Mouse (Mus musculus): Measurements from ENCODE around the gene Rxra. TPM values are rescaled to one million over a fixed set of nuclear protein-coding genes. Genes with fewer than 3 reads are reported as not detected.

Rxra gene
- polyA plus RNA-seq, 1 experiment from 2014 or later: 5.2 TPM

GRCm38 (mm10) chr2:27730002-27730905 lies 54.0 kb downstream of the Rxra start:
- H3K4me2 ChIP-seq: no peak overlapping the region
- 57% methylated on average over 13 of the region's 13 CpGs for WGBS
- peak; percentile 81 for ATAC-seq (replicated peaks; ENCODE audit: low FRiP score)
- no peaks in the 10 kb centered on the region for H3K9me3 ChIP-seq (ENCODE audit: control insufficient read depth, low read length)
- no peaks in the 10 kb centered on the region for H3K27me3 ChIP-seq (replicated peaks; ENCODE audit: control insufficient read depth, insufficient read depth, low read length)
- no peak overlapping the region for H3K27ac ChIP-seq (ENCODE audit: low read depth, low read length)
- DNase-seq (ENCODE audit: low spot score): no peak
- H3K4me1 ChIP-seq (replicated peaks; ENCODE audit: control insufficient read depth, insufficient read depth, low read length): peaks cover 34% of the 10 kb centered on the region
- no peaks in the 10 kb centered on the region for H3K36me3 ChIP-seq (ENCODE audit: control insufficient read depth, insufficient read depth, low read length)
- H3K4me3 ChIP-seq (ENCODE audit: low read depth, low read length): no peak overlapping the region
- H3K9ac ChIP-seq (ENCODE audit: low read depth, low read length): no peak overlapping the region

GRCm38 (mm10) chr2:27733021-27733420 lies 56.8 kb downstream of the Rxra start:
- DNase-seq (ENCODE audit: low spot score) (no peak), ATAC-seq (replicated peaks; ENCODE audit: low FRiP score) (no peak)
- no peak overlapping the region for H3K27ac ChIP-seq (ENCODE audit: low read depth, low read length)
- H3K4me2 ChIP-seq: no peak overlapping the region
- 66% methylated on average over 2 of the region's 2 CpGs for WGBS
- no peaks in the 10 kb centered on the region for H3K27me3 ChIP-seq (replicated peaks; ENCODE audit: control insufficient read depth, insufficient read depth, low read length)
- no peaks in the 10 kb centered on the region for H3K36me3 ChIP-seq (ENCODE audit: control insufficient read depth, insufficient read depth, low read length)
- no peaks in the 10 kb centered on the region for H3K9me3 ChIP-seq (ENCODE audit: control insufficient read depth, low read length)
- H3K4me1 ChIP-seq (replicated peaks; ENCODE audit: control insufficient read depth, insufficient read depth, low read length): peaks cover 34% of the 10 kb centered on the region
- H3K4me3 ChIP-seq (ENCODE audit: low read depth, low read length): no peak overlapping the region
- H3K9ac ChIP-seq (ENCODE audit: low read depth, low read length): no peak overlapping the region

- H3K27me3 ChIP-seq (replicated peaks; ENCODE audit: control insufficient read depth, insufficient read depth, low read length): no peaks in the 10 kb centered on the region
- H3K4me3 ChIP-seq (ENCODE audit: low read depth, low read length): no peak overlapping the region
- H3K9ac ChIP-seq (ENCODE audit: low read depth, low read length): 0 out of 2 replicates have a peak overlapping the region, but pooled peaks have one; percentile 11
- no peak overlapping the region for H3K4me2 ChIP-seq
- H3K4me1 ChIP-seq (replicated peaks; ENCODE audit: control insufficient read depth, insufficient read depth, low read length): peaks cover 36% of the 10 kb centered on the region
- 17% methylated on average over 1 of the region's 1 CpGs for WGBS
- H3K36me3 ChIP-seq (ENCODE audit: control insufficient read depth, insufficient read depth, low read length): no peaks in the 10 kb centered on the region
- no peak overlapping the region for H3K27ac ChIP-seq (ENCODE audit: low read depth, low read length)
- no peak for DNase-seq (ENCODE audit: low spot score)
- no peaks in the 10 kb centered on the region for H3K9me3 ChIP-seq (ENCODE audit: control insufficient read depth, low read length)
- ATAC-seq (replicated peaks; ENCODE audit: low FRiP score): no peak
These were observed 58.1 kb downstream of the Rxra start for GRCm38 (mm10) chr2:27734328-27734727.

GRCm38 (mm10) chr2:27734800-27735199 lies 58.6 kb downstream of the Rxra start:
- Histone ChIP-seq H3K27ac (ENCODE audit: low read depth, low read length) (no peak overlapping the region), H3K4me3 (ENCODE audit: low read depth, low read length) (no peak overlapping the region), H3K4me2 (no peak overlapping the region), H3K4me1 (replicated peaks; ENCODE audit: control insufficient read depth, insufficient read depth, low read length) (peaks cover 36% of the 10 kb centered on the region), H3K9ac (ENCODE audit: low read depth, low read length) (no peak overlapping the region), H3K9me3 (ENCODE audit: control insufficient read depth, low read length) (no peaks in the 10 kb centered on the region), H3K36me3 (ENCODE audit: control insufficient read depth, insufficient read depth, low read length) (no peaks in the 10 kb centered on the region), H3K27me3 (replicated peaks; ENCODE audit: control insufficient read depth, insufficient read depth, low read length) (no peaks in the 10 kb centered on the region)
- no peak for ATAC-seq (replicated peaks; ENCODE audit: low FRiP score)
- WGBS: 52% methylated on average over 2 of the region's 2 CpGs
- DNase-seq (ENCODE audit: low spot score): no peak

- WGBS: 83% methylated on average over 5 of the region's 5 CpGs
- Histone ChIP-seq H3K27me3 (replicated peaks; ENCODE audit: control insufficient read depth, insufficient read depth, low read length) (no peaks in the 10 kb centered on the region), H3K4me3 (ENCODE audit: low read depth, low read length) (no peak overlapping the region), H3K36me3 (ENCODE audit: control insufficient read depth, insufficient read depth, low read length) (peaks cover 2% of the 10 kb centered on the region; the same call in 1 of the 2 replicates), H3K9me3 (ENCODE audit: control insufficient read depth, low read length) (no peaks in the 10 kb centered on the region), H3K4me2 (no peak overlapping the region), H3K27ac (ENCODE audit: low read depth, low read length) (no peak overlapping the region), H3K4me1 (replicated peaks; ENCODE audit: control insufficient read depth, insufficient read depth, low read length) (peaks cover 47% of the 10 kb centered on the region), H3K9ac (ENCODE audit: low read depth, low read length) (no peak overlapping the region)
- ATAC-seq (replicated peaks; ENCODE audit: low FRiP score) (no peak), DNase-seq (ENCODE audit: low spot score) (no peak)
These were observed 60.6 kb downstream of the Rxra start for GRCm38 (mm10) chr2:27736802-27737201.

GRCm38 (mm10) chr2:27738396-27738795 lies 62.2 kb downstream of the Rxra start:
- H3K4me2 ChIP-seq: no peak overlapping the region
- no peak overlapping the region for H3K27ac ChIP-seq (ENCODE audit: low read depth, low read length)
- ATAC-seq (replicated peaks; ENCODE audit: low FRiP score) (no peak), DNase-seq (ENCODE audit: low spot score) (no peak)
- no peak overlapping the region for H3K9ac ChIP-seq (ENCODE audit: low read depth, low read length)
- H3K27me3 ChIP-seq (replicated peaks; ENCODE audit: control insufficient read depth, insufficient read depth, low read length): no peaks in the 10 kb centered on the region
- 80% methylated on average over 3 of the region's 3 CpGs for WGBS
- peaks cover 2% of the 10 kb centered on the region; the same call in 1 of the 2 replicates for H3K36me3 ChIP-seq (ENCODE audit: control insufficient read depth, insufficient read depth, low read length)
- peaks cover 33% of the 10 kb centered on the region for H3K4me1 ChIP-seq (replicated peaks; ENCODE audit: control insufficient read depth, insufficient read depth, low read length)
- no peak overlapping the region for H3K4me3 ChIP-seq (ENCODE audit: low read depth, low read length)
- no peaks in the 10 kb centered on the region for H3K9me3 ChIP-seq (ENCODE audit: control insufficient read depth, low read length)

GRCm38 (mm10) chr2:27740091-27740608 lies 63.9 kb downstream of the Rxra start:
- H3K27ac ChIP-seq (ENCODE audit: low read depth, low read length): peak overlapping the region; percentile 62
- H3K9me3 ChIP-seq (ENCODE audit: control insufficient read depth, low read length): no peaks in the 10 kb centered on the region
- ATAC-seq (replicated peaks; ENCODE audit: low FRiP score) (peak; percentile 91), DNase-seq (ENCODE audit: low spot score) (peak; percentile 87)
- peak overlapping the region; percentile 17; the same call in 1 of the 2 replicates for H3K9ac ChIP-seq (ENCODE audit: low read depth, low read length)
- peaks cover 2% of the 10 kb centered on the region; the same call in 1 of the 2 replicates for H3K36me3 ChIP-seq (ENCODE audit: control insufficient read depth, insufficient read depth, low read length)
- peaks cover 28% of the 10 kb centered on the region for H3K4me1 ChIP-seq (replicated peaks; ENCODE audit: control insufficient read depth, insufficient read depth, low read length)
- H3K4me3 ChIP-seq (ENCODE audit: low read depth, low read length): no peak overlapping the region
- WGBS: 1% methylated on average over 16 of the region's 16 CpGs
- H3K4me2 ChIP-seq: peak overlapping the region; percentile 58
- no peaks in the 10 kb centered on the region for H3K27me3 ChIP-seq (replicated peaks; ENCODE audit: control insufficient read depth, insufficient read depth, low read length)

- 80% methylated on average over 1 of the region's 1 CpGs for WGBS
- Histone ChIP-seq H3K27ac (ENCODE audit: low read depth, low read length) (no peak overlapping the region), H3K4me1 (replicated peaks; ENCODE audit: control insufficient read depth, insufficient read depth, low read length) (peaks cover 39% of the 10 kb centered on the region), H3K9ac (ENCODE audit: low read depth, low read length) (no peak overlapping the region), H3K4me2 (no peak overlapping the region), H3K27me3 (replicated peaks; ENCODE audit: control insufficient read depth, insufficient read depth, low read length) (no peaks in the 10 kb centered on the region), H3K36me3 (ENCODE audit: control insufficient read depth, insufficient read depth, low read length) (peaks cover 2% of the 10 kb centered on the region; the same call in 1 of the 2 replicates), H3K9me3 (ENCODE audit: control insufficient read depth, low read length) (no peaks in the 10 kb centered on the region), H3K4me3 (ENCODE audit: low read depth, low read length) (no peak overlapping the region)
- ATAC-seq (replicated peaks; ENCODE audit: low FRiP score): no peak
- DNase-seq (ENCODE audit: low spot score): no peak
These were observed 66.9 kb downstream of the Rxra start for GRCm38 (mm10) chr2:27743177-27743576.

All from liver, embryonic 11.5 days (tissue).